Mouse (Mus musculus) myocyte (in vitro differentiated cells): ENCODE measurements around the gene Zzz3.

Source experiments
- POLR2A ChIP-seq: IDR thresholded peaks from one replicate; pipeline ENCODE4 v1.6.1; 2011; ENCODE audit warnings: low read depth, mild to moderate bottlenecking, control low read depth, moderate library complexity; ENCODE audit not compliant: insufficient read length
- TCF12 ChIP-seq: IDR thresholded peaks from one replicate; pipeline ENCODE4 v1.6.1; 2011; ENCODE audit warnings: mild to moderate bottlenecking, control low read depth; ENCODE audit not compliant: poor library complexity, insufficient read depth, severe bottlenecking

- TF ChIP-seq POLR2A (no peak), TCF12 (no peak)
These were observed 48.0 kb upstream of the Zzz3 start for GRCm38 (mm10) chr3:152347227-152347626.
